Mouse (Mus musculus) hindlimb bud, embryonic 11.5 days (tissue): ENCODE results near the gene Psma1.

Experiments used
- DNase-seq: peaks from one replicate; pipeline ENCODE4 v3.0.0-alpha.2; 2012; ENCODE audit warnings: low read depth, low spot score; ENCODE audit errors: extremely low spot score

The Psma1 gene

GRCm38 (mm10) chr7:114276005-114276752 is at the start of gene Psma1:
Gene Psma1 (minus strand): TSS chr7:114276118.
- DNase-seq = peak; percentile 89

GRCm38 (mm10) chr7:114323527-114323926 is 47.6 kb upstream of the Psma1 start:
- DNase-seq = no peak

DNA sequence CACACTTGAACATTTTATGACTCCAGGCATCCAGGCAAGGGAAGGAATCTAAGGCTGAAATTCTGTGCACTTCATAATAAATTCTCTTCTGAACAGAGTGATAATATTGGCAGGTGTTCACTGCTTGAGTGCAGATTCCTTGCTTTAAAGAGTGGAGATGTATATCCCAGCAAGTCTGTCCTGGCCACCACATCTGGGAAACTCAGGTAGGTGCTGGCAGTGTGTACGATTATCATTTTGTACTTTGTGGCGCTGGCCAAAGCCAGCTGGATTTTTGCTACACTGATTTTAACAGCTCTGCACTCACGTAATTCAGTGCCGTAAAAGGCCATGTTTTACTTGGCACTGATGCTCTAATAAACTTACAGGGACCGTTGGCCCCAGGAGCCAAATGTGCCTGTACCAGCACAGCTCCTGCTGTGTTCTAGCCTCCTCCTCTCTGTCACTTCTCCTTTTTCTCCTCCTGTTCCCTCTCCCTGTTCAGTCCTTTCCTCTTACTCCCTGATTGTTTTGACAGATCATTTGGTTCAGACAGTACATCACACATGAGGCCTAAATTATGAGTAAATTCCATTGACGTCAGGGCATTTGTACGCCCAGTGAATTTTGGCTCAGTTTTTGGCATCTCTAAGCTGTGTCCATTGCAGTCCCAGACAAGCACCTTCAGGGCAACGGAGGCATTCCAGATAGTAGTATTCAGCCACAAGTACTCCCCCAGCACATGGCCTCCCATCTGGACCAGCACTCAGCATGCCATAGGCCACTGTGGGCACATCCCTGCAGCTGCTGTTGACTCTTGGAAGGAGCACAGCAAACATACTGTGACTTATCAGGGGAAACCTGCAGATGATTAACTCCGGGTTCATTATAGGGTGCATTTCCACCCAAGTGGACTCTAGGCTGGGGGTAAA is 46.9 kb upstream of the Psma1 start:
- no peak for DNase-seq

- DNase-seq = no peak
Observed at GRCm38 (mm10) chr7:114321694-114322372, 45.9 kb upstream of the Psma1 start.

GRCm38 (mm10) chr7:114317896-114318295 is 42.0 kb upstream of the Psma1 start:
- DNase-seq = no peak

GRCm38 (mm10) chr7:114317389-114317792 is 41.5 kb upstream of the Psma1 start:
- DNase-seq = no peak

DNA sequence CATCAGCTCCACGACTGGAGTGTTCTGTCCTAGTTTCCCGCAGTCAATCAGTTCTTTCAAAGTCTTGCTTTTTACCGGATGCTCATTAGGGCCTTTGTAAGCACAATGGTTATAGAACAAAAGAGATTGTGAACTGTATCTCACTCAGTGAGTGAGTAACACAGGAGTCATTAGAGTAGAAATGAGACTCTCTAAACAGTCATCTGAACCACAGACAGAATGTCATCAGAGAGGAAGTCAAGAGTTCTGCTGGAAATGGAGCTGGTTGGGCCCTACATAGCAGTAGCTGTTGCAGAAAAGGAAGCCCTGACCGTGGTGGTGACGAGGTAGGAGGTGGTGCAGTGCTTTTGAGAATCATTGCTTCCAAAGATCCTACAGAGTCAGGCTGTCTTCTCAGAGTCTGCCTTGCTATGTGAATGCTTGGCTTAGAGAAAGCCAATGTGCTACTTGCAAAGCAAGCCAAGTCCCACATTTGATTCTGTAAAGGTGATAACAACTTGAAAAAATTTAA is 40.5 kb upstream of the Psma1 start:
- DNase-seq = no peak

- no peak for DNase-seq
Observed at GRCm38 (mm10) chr7:114311209-114311608, 35.3 kb upstream of the Psma1 start.

- DNase-seq = no peak
Observed at GRCm38 (mm10) chr7:114309020-114309419, 33.1 kb upstream of the Psma1 start.

GRCm38 (mm10) chr7:114301293-114301782 is 25.4 kb upstream of the Psma1 start:
- DNase-seq = no peak

DNA sequence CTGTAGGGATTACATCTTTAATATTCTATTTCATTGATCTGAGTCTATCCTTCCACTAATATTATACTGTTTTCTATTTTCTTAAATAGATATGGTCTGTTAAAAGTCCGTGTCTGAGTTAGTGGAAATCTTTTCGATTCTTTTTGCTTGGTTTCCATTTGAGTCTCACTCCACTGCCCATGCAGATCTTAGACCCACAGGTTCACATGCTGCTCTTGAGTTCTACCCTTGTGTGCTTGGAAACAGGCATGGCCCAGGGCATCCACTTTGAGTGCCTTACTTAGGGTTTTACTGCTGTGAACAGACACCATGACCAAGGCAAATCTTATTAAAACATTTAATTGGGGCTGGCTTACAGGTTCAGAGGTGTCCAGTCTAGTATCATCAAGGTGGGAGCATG is 24.9 kb upstream of the Psma1 start:
- DNase-seq = no peak

DNA sequence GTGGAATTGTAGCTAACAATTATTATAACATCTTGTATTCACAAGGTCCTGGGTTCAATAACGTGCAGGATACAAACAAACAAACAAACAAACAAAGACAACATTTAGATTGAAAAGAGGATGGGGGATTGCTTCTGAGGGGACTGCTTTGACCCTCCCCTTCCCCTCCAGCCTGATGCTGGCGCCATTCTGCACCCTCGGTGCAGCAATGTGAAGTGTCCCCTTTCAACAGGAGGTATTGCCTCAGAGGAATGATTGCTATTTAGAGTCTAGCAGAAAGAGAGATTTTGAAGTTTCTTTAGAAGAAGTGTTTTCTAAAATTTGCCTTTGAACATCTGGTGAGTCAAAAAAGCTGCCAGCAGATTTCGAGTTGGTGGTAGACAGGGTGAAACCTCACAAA is 23.3 kb upstream of the Psma1 start:
- no peak for DNase-seq

GRCm38 (mm10) chr7:114294698-114295097 is 18.8 kb upstream of the Psma1 start:
- no peak for DNase-seq

DNA sequence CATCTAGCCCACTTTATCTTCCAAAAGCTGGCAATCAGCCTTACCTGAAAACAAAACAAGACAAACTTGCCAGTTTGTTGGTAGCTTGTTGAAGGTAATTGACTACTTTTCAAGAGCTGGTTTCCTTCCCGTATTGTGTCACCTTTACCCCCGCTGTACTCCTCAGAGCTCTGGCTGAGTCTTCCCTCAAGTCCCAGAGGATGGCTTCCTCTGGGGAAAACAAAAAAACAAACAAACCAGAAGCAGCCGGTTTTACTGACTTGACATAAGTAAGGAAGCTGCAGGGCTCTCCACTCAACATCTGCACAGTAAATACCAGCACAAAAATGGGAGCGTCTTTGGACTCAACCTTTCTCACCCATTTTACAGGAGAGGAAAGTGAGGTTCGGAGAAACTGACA is 18.0 kb upstream of the Psma1 start:
- DNase-seq = no peak

DNA sequence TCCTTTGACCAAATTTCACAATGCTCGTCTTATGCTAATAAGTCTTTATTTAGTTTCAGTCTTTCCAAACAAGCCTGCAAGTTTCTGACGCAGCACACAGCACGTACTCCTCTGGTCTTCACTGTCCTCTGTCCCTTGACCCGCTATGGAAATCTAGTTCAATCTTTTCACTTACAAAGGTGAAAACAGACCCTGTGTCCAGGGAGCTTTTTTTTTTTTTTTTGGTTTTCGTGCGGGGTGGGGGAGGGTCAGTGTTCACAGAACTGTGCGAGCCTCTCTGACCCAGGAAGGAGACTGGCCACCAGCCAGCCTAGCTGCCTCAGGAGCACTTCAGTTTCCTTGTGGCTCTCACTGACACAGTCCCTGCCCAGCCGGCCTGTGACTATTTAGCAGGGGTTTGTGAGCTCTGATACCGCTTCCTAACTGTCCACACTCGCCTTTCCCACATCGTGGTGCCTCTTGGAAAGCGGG is 16.6 kb upstream of the Psma1 start:
- no peak for DNase-seq

DNA sequence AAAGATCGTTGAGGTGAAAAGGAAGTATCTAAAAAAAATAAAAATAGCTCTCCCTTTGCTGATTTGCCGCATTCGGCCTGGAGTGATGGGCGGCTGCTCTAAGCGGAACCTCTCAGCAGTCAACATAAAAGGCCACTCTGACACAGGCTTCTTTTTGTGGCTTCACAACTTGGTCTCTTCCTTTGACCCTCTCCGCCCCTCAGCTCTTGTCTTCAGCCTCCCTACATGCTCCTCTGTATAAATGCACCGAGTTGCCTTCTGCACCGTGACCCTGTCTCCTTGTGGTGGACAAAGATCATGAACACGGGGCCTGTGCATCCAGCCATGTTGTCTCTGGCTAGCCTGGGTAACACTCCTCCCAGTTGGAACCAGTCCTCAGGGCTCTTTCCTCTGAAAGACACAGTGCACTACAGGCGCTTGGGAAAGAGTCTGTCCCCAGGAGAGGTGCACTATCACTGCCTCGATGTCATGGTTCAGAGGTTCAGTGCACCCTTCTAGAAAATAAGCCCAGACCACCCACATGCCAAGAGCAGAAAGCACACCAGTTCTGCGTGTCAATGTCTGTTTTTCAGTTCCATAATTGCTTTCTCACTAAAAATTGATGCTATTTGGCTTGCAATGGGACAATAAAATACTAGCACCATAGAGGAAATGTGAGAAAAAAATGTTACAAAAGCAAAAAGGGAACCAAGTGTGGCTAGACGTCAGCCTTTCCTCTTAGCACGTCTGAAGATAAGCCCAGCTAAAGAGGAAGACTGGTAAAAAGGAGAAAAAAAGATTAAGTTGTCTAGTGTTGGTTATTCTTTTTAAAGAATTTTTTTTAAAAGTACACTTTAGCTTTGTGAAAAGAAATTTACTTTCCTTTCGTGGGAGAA is 15.8 kb upstream of the Psma1 start:
- DNase-seq = no peak

GRCm38 (mm10) chr7:114290078-114290506 is 14.2 kb upstream of the Psma1 start:
- no peak for DNase-seq

DNA sequence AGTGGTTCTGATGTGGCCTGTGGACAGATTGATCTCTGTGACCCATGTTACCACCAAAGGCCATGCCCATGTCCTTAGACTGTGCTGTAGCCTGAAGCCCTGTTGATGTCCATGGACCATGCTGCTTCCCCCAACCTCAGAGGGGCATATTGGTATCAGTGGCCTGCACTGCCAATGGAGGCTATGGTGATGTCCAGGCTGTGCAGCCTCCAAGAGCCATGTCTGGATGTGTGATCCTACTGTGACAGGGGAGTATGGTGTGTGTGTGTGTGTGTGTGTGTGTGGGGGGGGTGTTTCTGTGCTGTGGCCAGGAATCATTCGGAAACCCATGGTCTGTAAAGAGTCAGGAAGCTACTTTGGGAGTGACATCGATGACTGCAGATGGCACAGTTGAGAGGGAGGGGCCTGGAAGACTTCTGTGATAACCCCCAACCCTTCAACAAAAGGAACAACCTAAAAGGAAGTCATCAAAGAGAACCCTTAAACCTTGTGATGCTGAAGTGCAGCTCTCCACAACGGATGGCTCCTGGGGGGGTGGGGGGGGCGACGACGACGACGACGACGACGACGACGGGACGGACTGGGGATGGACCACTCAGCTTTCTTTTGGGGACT is 8.5 kb upstream of the Psma1 start:
- no peak for DNase-seq

DNA sequence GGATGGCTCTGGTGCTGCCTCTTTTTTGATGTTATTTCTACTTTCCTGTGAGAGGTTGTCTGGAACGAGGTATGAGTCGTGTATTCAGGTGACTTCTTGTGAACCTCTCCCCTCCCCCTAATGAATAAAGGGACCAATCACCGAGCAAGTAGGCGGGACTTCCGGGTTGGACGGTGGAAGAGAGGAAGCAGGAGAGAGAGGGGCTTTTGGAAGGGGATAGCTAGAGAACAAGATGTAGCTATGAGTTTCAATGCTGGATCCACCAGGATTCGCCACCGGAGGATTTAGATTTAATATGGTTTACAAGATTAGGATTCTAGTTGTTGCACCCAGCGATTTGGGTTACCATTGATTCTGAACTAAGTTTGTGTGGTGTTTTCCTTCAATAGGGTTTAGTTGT is 7.1 kb upstream of the Psma1 start:
- DNase-seq = no peak

DNA sequence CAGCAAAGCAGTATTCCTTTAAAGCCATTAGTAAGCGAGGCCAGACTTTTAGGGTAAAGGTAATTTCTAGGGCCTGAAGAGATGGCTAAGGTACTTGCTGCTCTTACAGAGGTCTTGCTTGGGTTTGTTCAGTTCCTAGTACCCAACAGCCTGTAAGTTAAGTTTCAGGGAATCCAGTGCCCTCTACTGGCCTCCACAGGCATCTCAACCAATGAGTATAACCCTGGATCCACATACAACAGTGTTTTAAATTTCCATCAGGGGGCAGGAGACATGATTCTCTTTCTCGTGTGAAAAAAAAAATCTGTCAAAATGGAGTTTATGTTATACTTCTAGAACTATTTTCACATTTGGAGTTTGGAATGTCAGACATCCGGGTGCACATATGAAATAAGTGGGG is 5.8 kb upstream of the Psma1 start:
- no peak for DNase-seq
